Mouse (Mus musculus) neural tube, embryonic 11.5 days (tissue): ENCODE results near the gene Nipsnap3b. TPM values are rescaled to one million over a fixed set of nuclear protein-coding genes. Genes with fewer than 3 reads are reported as not detected.
A peak's percentile ranks its signal among the peaks of the same experiment; 100 is the strongest.

Experiments used
- ATAC-seq: fragments of 200-750 bp; cut with Nextera tagmentation; 2 replicates; pipeline ENCODE4 v1.8.0; 2017; ENCODE audit warnings: moderate number of reproducible peaks, mild to moderate bottlenecking, moderate TSS enrichment, moderate library complexity; ENCODE audit not compliant: insufficient read depth, low FRiP score, low TSS enrichment
- DNase-seq: peaks from one replicate; pipeline ENCODE4 v3.0.0-alpha.2; 2015; ENCODE audit warnings: low spot score
- H3K27ac ChIP-seq: fragments of 300-500 bp; sonication (generic); 2 replicates; pipeline ENCODE4 v1.5.1; 2014; ENCODE audit warnings: low read depth, mild to moderate bottlenecking, low read length
- H3K27me3 ChIP-seq: fragments of 300-500 bp; sonication (generic); 2 replicates; pipeline ENCODE4 v1.6.1; 2014; ENCODE audit warnings: mild to moderate bottlenecking, low read length, mixed read lengths; ENCODE audit not compliant: control insufficient read depth, insufficient read depth
- H3K36me3 ChIP-seq: fragments of 300-500 bp; sonication (generic); 2 replicates; pipeline ENCODE4 v1.6.1; 2014; ENCODE audit warnings: mild to moderate bottlenecking, low read length, moderate library complexity, mixed read lengths; ENCODE audit not compliant: control insufficient read depth, insufficient read depth
- H3K4me1 ChIP-seq: fragments of 300-500 bp; sonication (generic); 2 replicates; pipeline ENCODE4 v1.6.1; 2014; ENCODE audit warnings: low read length, mixed read lengths; ENCODE audit not compliant: control insufficient read depth, insufficient read depth
- H3K4me2 ChIP-seq: fragments of 300-500 bp; sonication (generic); 2 replicates; pipeline ENCODE4 v1.6.1; 2014; ENCODE audit warnings: low read depth, mild to moderate bottlenecking, moderate library complexity
- H3K4me3 ChIP-seq: fragments of 300-500 bp; sonication (generic); 2 replicates; pipeline ENCODE4 v1.5.1; 2014; ENCODE audit warnings: low read depth, low read length
- H3K9ac ChIP-seq: fragments of 300-500 bp; sonication (generic); 2 replicates; pipeline ENCODE4 v1.6.1; 2014; ENCODE audit warnings: mild to moderate bottlenecking, low read length
- H3K9me3 ChIP-seq: fragments of 300-500 bp; sonication (generic); 2 replicates; pipeline ENCODE4 v1.6.1; 2016; ENCODE audit warnings: low read length; ENCODE audit not compliant: control insufficient read depth
- WGBS: fragments of 180-500 bp; shearing (Covaris S2); extraction: QIAGEN DNeasy Blood & Tissue Kit; methylation state at CpG from one replicate; pipeline ENCODE4 v1.1.7; 2014; 5-methylcytosine and 5-hydroxymethylcytosine counted together
- polyA plus RNA-seq: library from polyadenylated mRNA; unstranded; fragments of >200 nt; fragmentation: Nextera tagmentation; extraction: Ambion mirVana; gene quantifications from 2 replicates; pipeline ENCODE4 v1.2.1, GENCODE M21; 2014

The Nipsnap3b gene
- 125 and 131 TPM in 2 replicates for polyA plus RNA-seq

GRCm38 (mm10) chr4:53011732-53012361 is at the start of gene Nipsnap3b:
TSS of gene Nipsnap3b (plus strand) at chr4:53011880.
- ATAC-seq (peak; percentile 94), DNase-seq (peak; percentile 98)
- WGBS: under 1% methylated on average over 63 of the region's 63 CpGs

DNA sequence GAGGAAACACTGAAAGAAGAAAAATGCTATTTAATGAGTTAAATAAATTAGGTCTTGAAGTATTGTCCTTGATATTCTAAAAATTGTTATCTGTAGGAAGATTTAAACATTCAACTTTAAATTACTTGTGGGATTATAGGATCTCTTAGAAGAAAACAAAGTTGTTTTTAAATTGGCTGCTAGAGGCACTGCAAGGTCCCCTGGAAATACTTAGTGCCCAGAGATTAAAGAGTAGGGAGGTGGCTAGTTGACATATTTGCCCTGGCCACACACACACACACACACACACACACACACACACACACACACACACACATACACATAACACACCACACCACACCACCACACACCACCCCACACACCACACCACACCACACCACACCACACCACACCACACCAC is 47.4 kb upstream of the Nipsnap3b start, which contains the start of gene Olfr270:
Gene Olfr270 (plus strand): TSS at position 301 of the 400 bp plus-strand sequence.
- H3K4me1 ChIP-seq: no peaks in the 10 kb centered on the region
- no peaks in the 10 kb centered on the region for H3K36me3 ChIP-seq
- ATAC-seq (no peak), DNase-seq (no peak)
- no peaks in the 10 kb centered on the region for H3K27me3 ChIP-seq
- no peaks in the 10 kb centered on the region for H3K9me3 ChIP-seq
- no peak within 1 kb of the TSS for H3K9ac ChIP-seq
- H3K4me2 ChIP-seq: no peak within 1 kb of the TSS
- H3K4me3 ChIP-seq: no peak within 1 kb of the TSS
- no peak within 1 kb of the TSS for H3K27ac ChIP-seq

More at GRCm38 (mm10) chr4:53011732-53012361, at the start of gene Nipsnap3b:
- peak within 1 kb of the TSS; percentile 75 for H3K9ac ChIP-seq
- peak within 1 kb of the TSS; percentile 54 for H3K4me2 ChIP-seq
- no peaks in the 10 kb centered on the region for H3K4me1 ChIP-seq
- H3K9me3 ChIP-seq: no peaks in the 10 kb centered on the region
- peak within 1 kb of the TSS; percentile 67 for H3K4me3 ChIP-seq
- H3K27me3 ChIP-seq: no peaks in the 10 kb centered on the region
- H3K27ac ChIP-seq: peak within 1 kb of the TSS; percentile 64; the same call in 1 of the 2 replicates
- peaks cover 3% of the 10 kb centered on the region; the same call in 1 of the 2 replicates for H3K36me3 ChIP-seq

DNA sequence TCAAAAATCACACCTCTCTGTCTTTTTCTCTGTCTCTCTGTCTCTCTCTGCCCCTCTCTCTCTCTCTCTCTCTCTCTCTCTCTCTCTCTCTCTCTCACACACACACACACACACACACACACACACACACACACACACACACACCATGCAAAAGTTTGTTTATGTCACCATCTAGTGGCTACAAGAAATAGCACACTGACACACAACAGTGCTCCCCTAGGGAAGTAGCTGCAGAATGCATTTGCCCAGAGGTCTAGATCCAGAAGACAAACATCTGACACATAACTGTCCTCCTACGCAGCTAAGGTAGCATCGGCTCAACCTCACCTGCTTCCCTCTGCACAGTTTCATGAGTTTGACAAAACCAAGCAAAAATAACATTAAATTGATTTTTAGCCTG is 26.5 kb upstream of the Nipsnap3b start:
- Histone ChIP-seq H3K4me2 (no peak overlapping the region), H3K36me3 (no peaks in the 10 kb centered on the region), H3K9me3 (no peaks in the 10 kb centered on the region), H3K27me3 (no peaks in the 10 kb centered on the region), H3K9ac (no peak overlapping the region), H3K4me3 (no peak overlapping the region), H3K27ac (no peak overlapping the region), H3K4me1 (no peaks in the 10 kb centered on the region)
- DNase-seq (no peak), ATAC-seq (no peak)
- WGBS: 85% methylated on average over 2 of the region's 2 CpGs

DNA sequence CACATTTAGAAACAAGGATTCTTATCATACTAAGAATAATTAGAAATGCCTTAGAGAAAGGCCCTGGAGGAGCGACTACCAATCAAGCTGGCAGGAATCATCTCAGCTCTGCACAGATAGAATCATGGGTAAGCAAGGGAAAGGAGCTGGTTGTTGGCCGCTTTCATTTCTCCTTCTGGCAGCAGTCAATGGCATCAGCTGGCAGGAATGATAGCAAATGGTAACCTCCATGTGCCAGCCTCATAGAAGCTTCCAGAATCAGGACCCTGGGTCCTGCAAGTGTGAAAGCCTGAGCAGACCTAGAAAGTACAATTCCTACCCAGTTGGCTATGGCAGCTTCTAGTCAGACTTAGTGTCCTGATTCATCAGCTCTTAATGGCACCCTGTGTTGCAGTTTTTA is 25.4 kb upstream of the Nipsnap3b start:
- no peaks in the 10 kb centered on the region for H3K4me1 ChIP-seq
- no peak overlapping the region for H3K27ac ChIP-seq
- H3K36me3 ChIP-seq: no peaks in the 10 kb centered on the region
- no peaks in the 10 kb centered on the region for H3K27me3 ChIP-seq
- ATAC-seq (no peak), DNase-seq (no peak)
- no peak overlapping the region for H3K4me3 ChIP-seq
- WGBS: 89% methylated on average over 2 of the region's 2 CpGs
- no peak overlapping the region for H3K4me2 ChIP-seq
- no peaks in the 10 kb centered on the region for H3K9me3 ChIP-seq
- H3K9ac ChIP-seq: no peak overlapping the region

GRCm38 (mm10) chr4:52989248-52989647 is 22.4 kb upstream of the Nipsnap3b start, which contains the start of gene Nipsnap3a:
TSS of gene Nipsnap3a (plus strand) at chr4:52989272.
- no peaks in the 10 kb centered on the region for H3K9me3 ChIP-seq
- H3K36me3 ChIP-seq: no peaks in the 10 kb centered on the region
- peak within 1 kb of the TSS; percentile 52 for H3K9ac ChIP-seq
- H3K27me3 ChIP-seq: no peaks in the 10 kb centered on the region
- H3K4me1 ChIP-seq: no peaks in the 10 kb centered on the region
- peak within 1 kb of the TSS; percentile 12; the same call in 1 of the 2 replicates for H3K4me3 ChIP-seq
- WGBS: 26% methylated on average over 12 of the region's 12 CpGs
- DNase-seq (peak; percentile 11), ATAC-seq (0 out of 2 replicates have a peak, but pooled peaks have one; percentile 23)
- no peak within 1 kb of the TSS for H3K27ac ChIP-seq
- peak within 1 kb of the TSS; percentile 41 for H3K4me2 ChIP-seq

DNA sequence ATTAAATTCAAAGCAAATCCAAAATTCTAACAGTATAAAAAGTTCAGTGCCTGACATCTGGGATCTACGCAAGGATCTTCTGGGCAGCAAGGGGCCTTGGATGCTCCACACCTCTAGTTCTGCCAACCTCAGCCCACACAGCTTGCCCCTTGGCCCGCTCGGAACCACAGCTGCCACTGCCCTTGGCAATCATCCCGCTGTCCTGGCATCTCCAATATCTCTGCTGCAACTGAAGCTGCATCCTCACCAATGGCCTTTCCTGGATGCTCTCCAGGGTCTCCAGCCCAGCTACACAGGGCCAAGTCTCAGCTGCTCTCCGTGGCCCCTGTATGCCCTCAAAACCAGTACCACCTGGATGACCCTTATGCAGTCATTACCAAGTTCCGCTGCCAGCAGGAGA is 12.2 kb upstream of the Nipsnap3b start:
- no peaks in the 10 kb centered on the region for H3K36me3 ChIP-seq
- ATAC-seq (no peak), DNase-seq (no peak)
- H3K27me3 ChIP-seq: no peaks in the 10 kb centered on the region
- no peak overlapping the region for H3K4me3 ChIP-seq
- H3K4me2 ChIP-seq: no peak overlapping the region
- WGBS: 93% methylated on average over 6 of the region's 6 CpGs
- H3K9ac ChIP-seq: no peak overlapping the region
- H3K4me1 ChIP-seq: no peaks in the 10 kb centered on the region
- no peaks in the 10 kb centered on the region for H3K9me3 ChIP-seq
- H3K27ac ChIP-seq: no peak overlapping the region

- DNase-seq: no peak
- H3K9ac ChIP-seq: no peak overlapping the region
- H3K27me3 ChIP-seq: no peaks in the 10 kb centered on the region
- no peaks in the 10 kb centered on the region for H3K4me1 ChIP-seq
- H3K4me3 ChIP-seq: no peak overlapping the region
- H3K4me2 ChIP-seq: no peak overlapping the region
- H3K36me3 ChIP-seq: no peaks in the 10 kb centered on the region
- no peak overlapping the region for H3K27ac ChIP-seq
- no peak for ATAC-seq
- WGBS: 86% methylated on average over 8 of the region's 8 CpGs
- no peaks in the 10 kb centered on the region for H3K9me3 ChIP-seq
Observed at GRCm38 (mm10) chr4:53000154-53000553, 11.5 kb upstream of the Nipsnap3b start.

- H3K9ac ChIP-seq: no peak overlapping the region
- no peak overlapping the region for H3K27ac ChIP-seq
- H3K9me3 ChIP-seq: no peaks in the 10 kb centered on the region
- no peaks in the 10 kb centered on the region for H3K4me1 ChIP-seq
- H3K4me3 ChIP-seq: no peak overlapping the region
- H3K27me3 ChIP-seq: no peaks in the 10 kb centered on the region
- 81% methylated on average over 4 of the region's 4 CpGs for WGBS
- ATAC-seq: no peak
- H3K4me2 ChIP-seq: no peak overlapping the region
- DNase-seq: no peak
- H3K36me3 ChIP-seq: no peaks in the 10 kb centered on the region
Observed at GRCm38 (mm10) chr4:53009183-53009582, 2.5 kb upstream of the Nipsnap3b start.

GRCm38 (mm10) chr4:53009871-53010270 is 1.8 kb upstream of the Nipsnap3b start:
- H3K27me3 ChIP-seq: no peaks in the 10 kb centered on the region
- H3K27ac ChIP-seq: no peak overlapping the region
- no peaks in the 10 kb centered on the region for H3K4me1 ChIP-seq
- H3K36me3 ChIP-seq: 0 out of 2 replicates have a peak, but pooled peaks cover 3% of the 10 kb centered on the region
- H3K9ac ChIP-seq: no peak overlapping the region
- ATAC-seq: no peak
- WGBS: 95% methylated on average over 4 of the region's 4 CpGs
- no peaks in the 10 kb centered on the region for H3K9me3 ChIP-seq
- no peak for DNase-seq
- H3K4me3 ChIP-seq: no peak overlapping the region
- H3K4me2 ChIP-seq: no peak overlapping the region
